Mouse (Mus musculus) heart, embryonic 12.5 days (tissue): ENCODE measurements around the gene Ghrl. TPM values are rescaled to one million over a fixed set of nuclear protein-coding genes. Genes with fewer than 3 reads are reported as not detected.
A peak's percentile ranks its signal among the peaks of the same experiment; 100 is the strongest.

Source experiments
- ATAC-seq: fragments of 200-750 bp; cut with Nextera tagmentation; 2 replicates; pipeline ENCODE4 v1.8.0; 2017; ENCODE audit warnings: moderate TSS enrichment, moderate library complexity; ENCODE audit not compliant: insufficient number of reproducible peaks, low FRiP score
- H3K27ac ChIP-seq: fragments of 300-500 bp; sonication (generic); 2 replicates; pipeline ENCODE4 v1.5.1; 2016; ENCODE audit warnings: mild to moderate bottlenecking, moderate library complexity; ENCODE audit not compliant: poor library complexity, severe bottlenecking
- H3K27me3 ChIP-seq: fragments of 300-500 bp; sonication (generic); replicated peaks from 2 replicates; pipeline ENCODE4 v1.6.1; 2016; ENCODE audit warnings: mild to moderate bottlenecking, moderate library complexity
- H3K36me3 ChIP-seq: fragments of 300-500 bp; sonication (generic); 2 replicates; pipeline ENCODE4 v1.6.1; 2016; ENCODE audit warnings: mild to moderate bottlenecking, moderate library complexity
- H3K4me1 ChIP-seq: fragments of 300-500 bp; sonication (generic); replicated peaks from 2 replicates; pipeline ENCODE4 v1.6.1; 2016; ENCODE audit warnings: mild to moderate bottlenecking
- H3K4me2 ChIP-seq: fragments of 300-500 bp; sonication (generic); 2 replicates; pipeline ENCODE4 v1.6.1; 2016; ENCODE audit warnings: mild to moderate bottlenecking, moderate library complexity
- H3K4me3 ChIP-seq: fragments of 300-500 bp; sonication (generic); 2 replicates; pipeline ENCODE4 v1.5.1; 2016; ENCODE audit warnings: mild to moderate bottlenecking
- H3K9ac ChIP-seq: fragments of 300-500 bp; sonication (generic); 2 replicates; pipeline ENCODE4 v1.6.1; 2016; ENCODE audit warnings: mild to moderate bottlenecking, moderate library complexity
- H3K9me3 ChIP-seq: fragments of 300-500 bp; sonication (generic); replicated peaks from 2 replicates; pipeline ENCODE4 v1.6.1; 2016; ENCODE audit warnings: mild to moderate bottlenecking, moderate library complexity
- WGBS: fragments of 180-500 bp; shearing (Covaris S2); methylation state at CpG from one replicate; pipeline ENCODE4 v1.1.7; 2016; 5-methylcytosine and 5-hydroxymethylcytosine counted together
- polyA plus RNA-seq: library from polyadenylated mRNA; unstranded; fragments of >200 nt; fragmentation: Nextera tagmentation; extraction: Ambion mirVana; gene quantifications from 2 replicates; pipeline ENCODE4 v1.2.1, GENCODE M21; 2016

The Ghrl gene
- polyA plus RNA-seq, 1 experiment from 2014 or later = not detected

GRCm38 (mm10) chr6:113695766-113696355, 23.8 kb downstream of the Ghrl start:
- no peak for ATAC-seq
- H3K27me3 ChIP-seq = no peaks in the 10 kb centered on the region
- H3K27ac ChIP-seq = peak overlapping the region; percentile 92
- H3K36me3 ChIP-seq = peaks cover 26% of the 10 kb centered on the region
- H3K4me3 ChIP-seq = peak overlapping the region; percentile 69; the same call in 1 of the 2 replicates
- no peaks in the 10 kb centered on the region for H3K9me3 ChIP-seq
- WGBS = 41% methylated on average over 4 of the region's 4 CpGs
- no peak overlapping the region for H3K9ac ChIP-seq
- H3K4me1 ChIP-seq = peaks cover 61% of the 10 kb centered on the region
- peak overlapping the region; percentile 97 for H3K4me2 ChIP-seq

- Histone ChIP-seq H3K4me3 (no peak overlapping the region), H3K9me3 (no peaks in the 10 kb centered on the region), H3K27ac (no peak overlapping the region), H3K4me2 (no peak overlapping the region), H3K4me1 (peaks cover 65% of the 10 kb centered on the region), H3K36me3 (peaks cover 23% of the 10 kb centered on the region), H3K27me3 (no peaks in the 10 kb centered on the region), H3K9ac (no peak overlapping the region)
- no peak for ATAC-seq
- 71% methylated on average over 1 of the region's 1 CpGs for whole genome bisulfite sequencing
Observed at GRCm38 (mm10) chr6:113695203-113695602, 24.5 kb downstream of the Ghrl start.

- peak overlapping the region; percentile 13 for H3K4me2 ChIP-seq
- H3K9me3 ChIP-seq = no peaks in the 10 kb centered on the region
- H3K4me1 ChIP-seq = peaks cover 54% of the 10 kb centered on the region
- whole genome bisulfite sequencing = 65% methylated on average over 5 of the region's 5 CpGs
- H3K9ac ChIP-seq = no peak overlapping the region
- H3K27me3 ChIP-seq = no peaks in the 10 kb centered on the region
- H3K36me3 ChIP-seq = peaks cover 13% of the 10 kb centered on the region
- no peak overlapping the region for H3K4me3 ChIP-seq
- ATAC-seq = no peak
- no peak overlapping the region for H3K27ac ChIP-seq
Observed at GRCm38 (mm10) chr6:113693377-113693776, 26.3 kb downstream of the Ghrl start.

GRCm38 (mm10) chr6:113692661-113693133, 27.0 kb downstream of the Ghrl start:
- peak overlapping the region; percentile 13; the same call in 1 of the 2 replicates for H3K4me2 ChIP-seq

GRCm38 (mm10) chr6:113691084-113691462, 28.6 kb downstream of the Ghrl start:
- Histone ChIP-seq H3K27ac (peak overlapping the region; percentile 87), H3K4me3 (peak overlapping the region; percentile 28), H3K9ac (peak overlapping the region; percentile 34), H3K9me3 (no peaks in the 10 kb centered on the region), H3K4me2 (peak overlapping the region; percentile 58), H3K4me1 (peaks cover 64% of the 10 kb centered on the region), H3K27me3 (no peaks in the 10 kb centered on the region), H3K36me3 (peaks cover 13% of the 10 kb centered on the region)
- ATAC-seq = peak; percentile 19
- 56% methylated on average over 4 of the region's 4 CpGs for WGBS

More at GRCm38 (mm10) chr6:113692661-113693133, 27.0 kb downstream of the Ghrl start:
- Histone ChIP-seq H3K4me1 (peaks cover 54% of the 10 kb centered on the region), H3K27me3 (no peaks in the 10 kb centered on the region), H3K9ac (no peak overlapping the region), H3K27ac (no peak overlapping the region), H3K9me3 (no peaks in the 10 kb centered on the region), H3K36me3 (peaks cover 13% of the 10 kb centered on the region), H3K4me3 (no peak overlapping the region)
- ATAC-seq = no peak
- WGBS = 81% methylated on average over 5 of the region's 5 CpGs

- Histone ChIP-seq H3K27me3 (no peaks in the 10 kb centered on the region), H3K4me3 (peak overlapping the region; percentile 28), H3K9ac (peak overlapping the region; percentile 34), H3K36me3 (peaks cover 13% of the 10 kb centered on the region), H3K27ac (peak overlapping the region; percentile 87), H3K4me1 (peaks cover 59% of the 10 kb centered on the region), H3K4me2 (peak overlapping the region; percentile 58), H3K9me3 (no peaks in the 10 kb centered on the region)
- ATAC-seq = peak; percentile 93
- under 1% methylated on average over 14 of the region's 14 CpGs for WGBS
Observed at GRCm38 (mm10) chr6:113690400-113691083, 29.1 kb downstream of the Ghrl start.

- peak overlapping the region; percentile 87 for H3K27ac ChIP-seq
- no peak overlapping the region for H3K4me3 ChIP-seq
- WGBS = 14% methylated on average over 7 of the region's 7 CpGs
- peak overlapping the region; percentile 58 for H3K4me2 ChIP-seq
- no peaks in the 10 kb centered on the region for H3K9me3 ChIP-seq
- H3K4me1 ChIP-seq = peaks cover 58% of the 10 kb centered on the region
- H3K36me3 ChIP-seq = peaks cover 9% of the 10 kb centered on the region
- ATAC-seq = peak; percentile 13; the same call in 1 of the 2 replicates
- H3K9ac ChIP-seq = no peak overlapping the region; the same call in 1 of the 2 replicates
- no peaks in the 10 kb centered on the region for H3K27me3 ChIP-seq
Observed at GRCm38 (mm10) chr6:113690008-113690399, 29.7 kb downstream of the Ghrl start.

- no peaks in the 10 kb centered on the region; the same call in 1 of the 2 replicates for H3K36me3 ChIP-seq
- no peak overlapping the region for H3K27ac ChIP-seq
- no peaks in the 10 kb centered on the region for H3K27me3 ChIP-seq
- H3K4me2 ChIP-seq = no peak overlapping the region
- H3K9me3 ChIP-seq = no peaks in the 10 kb centered on the region
- no peak overlapping the region for H3K4me3 ChIP-seq
- 44% methylated on average over 8 of the region's 8 CpGs for WGBS
- no peak overlapping the region for H3K9ac ChIP-seq
- ATAC-seq = no peak
- peaks cover 40% of the 10 kb centered on the region for H3K4me1 ChIP-seq
Observed at GRCm38 (mm10) chr6:113686551-113687125, 33.0 kb downstream of the Ghrl start.

GRCm38 (mm10) chr6:113683081-113683825, 36.4 kb downstream of the Ghrl start:
- Histone ChIP-seq H3K27me3 (no peaks in the 10 kb centered on the region), H3K4me2 (no peak overlapping the region), H3K9ac (no peak overlapping the region), H3K36me3 (no peaks in the 10 kb centered on the region; the same call in 1 of the 2 replicates), H3K4me1 (peaks cover 24% of the 10 kb centered on the region), H3K9me3 (no peaks in the 10 kb centered on the region), H3K4me3 (no peak overlapping the region), H3K27ac (no peak overlapping the region)
- no peak for ATAC-seq
- WGBS = 84% methylated on average over 10 of the region's 10 CpGs

- Histone ChIP-seq H3K4me3 (no peak overlapping the region), H3K36me3 (no peaks in the 10 kb centered on the region), H3K27me3 (no peaks in the 10 kb centered on the region), H3K4me2 (no peak overlapping the region), H3K27ac (no peak overlapping the region), H3K9me3 (no peaks in the 10 kb centered on the region), H3K4me1 (peaks cover 6% of the 10 kb centered on the region; the same call in 1 of the 2 replicates), H3K9ac (no peak overlapping the region)
- ATAC-seq = peak; percentile 72
- WGBS = 15% methylated on average over 4 of the region's 4 CpGs
Observed at GRCm38 (mm10) chr6:113681271-113681670, 38.4 kb downstream of the Ghrl start.
